Mouse (Mus musculus): ENCODE results near the gene Dynll1. TPM values are rescaled to one million over a fixed set of nuclear protein-coding genes. Genes with fewer than 3 reads are reported as not detected.

The Dynll1 gene
- 468 TPM for polyA plus RNA-seq (2017; shearing (Covaris generic))

GRCm38 (mm10) chr5:115300792-115301614, at the start of gene Dynll1:
Dynll1 (minus strand) TSS chr5:115300999.

GRCm38 (mm10) chr5:115348546-115349224, 47.9 kb upstream of the Dynll1 start, which contains the start of gene Cox6a1:
Cox6a1 (minus strand) TSS chr5:115348981.

GRCm38 (mm10) chr5:115340577-115341313, 39.9 kb upstream of the Dynll1 start, which contains the start of the genes Gatc and Triap1:
Gatc (minus strand) TSS chr5:115341178.
Triap1 (plus strand) TSS chr5:115341225.

GRCm38 (mm10) chr5:115326875-115327609, 26.2 kb upstream of the Dynll1 start, which contains the start of gene Srsf9:
Srsf9 (plus strand) TSS chr5:115327177.

GRCm38 (mm10) chr5:115279226-115280049, 21.4 kb downstream of the Dynll1 start, which contains the start of gene Coq5:
Coq5 (plus strand) TSS chr5:115279666.

GRCm38 (mm10) chr5:115272812-115273548, 27.8 kb downstream of the Dynll1 start, which contains the start of gene Rnf10:
Rnf10 (minus strand) TSS chr5:115272898.

Other genes with a start within 250 kb of the Dynll1 start
- not detected for gene Gm10401, start 202.7 kb downstream of the Dynll1 start, polyA plus RNA-seq (2017; shearing (Covaris generic))
- 37.5 TPM for gene Acads, start 181.7 kb downstream of the Dynll1 start, polyA plus RNA-seq (2017; shearing (Covaris generic))
- 53.0 TPM for gene Unc119b, start 166.0 kb downstream of the Dynll1 start, polyA plus RNA-seq (2017; shearing (Covaris generic))
- gene Mlec, start 142.8 kb downstream of the Dynll1 start, polyA plus RNA-seq (2017; shearing (Covaris generic)) = 95.4 TPM
- 0.55 TPM for gene Cabp1, start 106.6 kb downstream of the Dynll1 start, polyA plus RNA-seq (2017; shearing (Covaris generic))
- gene Pop5, start 65.2 kb downstream of the Dynll1 start, polyA plus RNA-seq (2017; shearing (Covaris generic)) = 192 TPM
- 131 TPM for gene Rnf10, start 28.1 kb downstream of the Dynll1 start, polyA plus RNA-seq (2017; shearing (Covaris generic))
- 38.0 TPM for gene Coq5, start 21.3 kb downstream of the Dynll1 start, polyA plus RNA-seq (2017; shearing (Covaris generic))
- 154 TPM for gene Srsf9, start 26.2 kb upstream of the Dynll1 start, polyA plus RNA-seq (2017; shearing (Covaris generic))
- gene Gatc, start 40.2 kb upstream of the Dynll1 start, polyA plus RNA-seq (2017; shearing (Covaris generic)) = 27.5 TPM
- gene Triap1, start 40.2 kb upstream of the Dynll1 start, polyA plus RNA-seq (2017; shearing (Covaris generic)) = 48.4 TPM
- 526 TPM for gene Cox6a1, start 48.0 kb upstream of the Dynll1 start, polyA plus RNA-seq (2017; shearing (Covaris generic))
- gene Msi1, start 128.6 kb upstream of the Dynll1 start, polyA plus RNA-seq (2017; shearing (Covaris generic)) = not detected
- gene Pla2g1b, start 165.3 kb upstream of the Dynll1 start, polyA plus RNA-seq (2017; shearing (Covaris generic)) = not detected
- 19.2 TPM for gene Sirt4, start 183.7 kb upstream of the Dynll1 start, polyA plus RNA-seq (2017; shearing (Covaris generic))
- gene Pxn, start 205.7 kb upstream of the Dynll1 start, polyA plus RNA-seq (2017; shearing (Covaris generic)) = 54.3 TPM